8 mouse cellular contexts compared by ENCODE assay signal in the genomic region with DNA sequence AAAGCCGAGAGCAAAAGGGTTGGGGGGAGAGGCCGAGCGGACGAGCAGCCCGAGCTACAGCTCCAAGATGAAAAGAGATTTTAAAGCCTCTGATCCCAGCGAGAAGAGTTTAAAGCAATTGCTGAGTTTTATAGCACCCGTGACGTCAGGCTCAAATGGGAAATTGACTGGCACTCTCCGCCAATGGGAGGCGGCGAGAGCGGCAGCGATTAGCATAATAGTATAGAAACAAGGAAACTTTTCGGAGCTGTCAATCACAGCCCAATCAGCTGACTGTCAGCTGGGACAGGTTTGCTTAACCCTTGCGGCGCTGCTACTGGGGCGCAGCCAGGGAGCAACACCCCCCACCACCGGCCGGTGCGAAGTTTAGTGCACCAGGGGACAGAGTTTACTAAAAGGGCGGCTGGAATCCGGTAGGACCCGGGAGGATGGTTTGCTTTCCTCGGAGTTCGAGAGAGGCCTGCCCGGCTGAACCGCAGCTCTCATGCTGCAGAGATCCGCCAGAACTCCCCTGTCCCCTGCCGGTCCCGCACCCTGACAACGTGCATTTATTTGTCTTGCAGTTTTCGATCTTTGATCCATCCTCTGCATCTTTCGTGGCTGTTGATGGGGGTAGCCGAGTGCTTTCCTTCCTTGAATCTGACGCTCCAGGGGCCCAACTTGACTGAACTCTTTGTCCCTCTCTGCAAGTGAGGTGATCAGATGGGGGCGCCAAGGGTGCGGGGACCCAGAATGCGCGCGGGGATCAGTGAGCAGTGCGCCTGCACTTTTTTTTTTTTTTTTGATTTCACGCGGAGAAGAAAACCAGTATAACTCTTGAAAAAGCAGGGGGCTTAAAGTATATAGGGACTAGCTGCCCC. TPM values are rescaled to one million over a fixed set of nuclear protein-coding genes. Genes with fewer than 3 reads are reported as not detected.
DNase-seq lines count a peak whose midpoint lies in the region; ATAC-seq lines count a peak whose summit lies in the region.

Gene Maf, minus strand, starts transcription at position 64 of the 860 bp plus-strand sequence.

- peak; percentile 73 for ATAC-seq in hindbrain, embryonic 11.5 days (ENCODE audit: low FRiP score)
- ATAC-seq in lung, embryonic 16.5 days (ENCODE audit: low read depth), result peak; percentile 82

- no peaks in the 10 kb centered on the region for H3K27me3 ChIP-seq in hindbrain, embryonic 11.5 days (ENCODE audit: control insufficient read depth, insufficient read depth, low read length)
- peaks cover 7% of the 10 kb centered on the region; the same call in 1 of the 2 replicates for H3K27me3 ChIP-seq in lung, embryonic 16.5 days (ENCODE audit: control insufficient read depth, insufficient read depth, low read depth, low read length)

- H3K27ac ChIP-seq in hindbrain, embryonic 11.5 days (ENCODE audit: low read depth, low read length), result peak within 1 kb of the TSS; percentile 82
- H3K27ac ChIP-seq in lung, embryonic 16.5 days (ENCODE audit: low read length), result peak within 1 kb of the TSS; percentile 97

- no peaks in the 10 kb centered on the region for H3K4me1 ChIP-seq in hindbrain, embryonic 11.5 days (replicated peaks; ENCODE audit: control insufficient read depth, insufficient read depth, low read length)
- peaks cover 10% of the 10 kb centered on the region; the same call in 1 of the 2 replicates for H3K4me1 ChIP-seq in lung, embryonic 16.5 days (replicated peaks; ENCODE audit: control insufficient read depth, insufficient read depth, low read length)

- H3K4me2 ChIP-seq in hindbrain, embryonic 11.5 days (replicated peaks; ENCODE audit: low read depth, low read length), result peak within 1 kb of the TSS; percentile 86
- H3K4me2 ChIP-seq in lung, embryonic 16.5 days (ENCODE audit: low read depth, low read length), result peak within 1 kb of the TSS; percentile 68

- peak within 1 kb of the TSS; percentile 71 for H3K9ac ChIP-seq in hindbrain, embryonic 11.5 days (ENCODE audit: low read depth, low read length)
- peak within 1 kb of the TSS; percentile 83 for H3K9ac ChIP-seq in lung, embryonic 16.5 days (ENCODE audit: low read length)

- peak; percentile 93 for DNase-seq in Muller cell, postnatal 12 days (ENCODE audit: inconsistent ontology term)
- peak; percentile 81 for DNase-seq in cerebellum, adult 9-10 months
- peak; percentile 74 to 75 for DNase-seq in frontal cortex, postnatal 10 days (ENCODE audit: low spot score in 2 of 2)
- peak; percentile 81 for DNase-seq in hindbrain, embryonic 11.5 days (ENCODE audit: low spot score)
- peak; percentile 88 for DNase-seq in layer of hippocampus, adult 9-11 months
- DNase-seq in ovary, adult 18-20 months (ENCODE audit: low spot score), result peak; percentile 90
- peak; percentile 94 for DNase-seq in thymus, postnatal 0 days (ENCODE audit: low spot score)

- no peaks in the 10 kb centered on the region for H3K9me3 ChIP-seq in hindbrain, embryonic 11.5 days (ENCODE audit: control insufficient read depth, low read length)
- no peaks in the 10 kb centered on the region for H3K9me3 ChIP-seq in lung, embryonic 16.5 days (ENCODE audit: control insufficient read depth, low read length)

- peak within 1 kb of the TSS; percentile 60 for H3K4me3 ChIP-seq in hindbrain, embryonic 11.5 days (ENCODE audit: low read depth, low read length)
- peak within 1 kb of the TSS; percentile 76 for H3K4me3 ChIP-seq in lung, embryonic 16.5 days (ENCODE audit: low read length)

- no peaks in the 10 kb centered on the region for H3K36me3 ChIP-seq in hindbrain, embryonic 11.5 days (ENCODE audit: control insufficient read depth, insufficient read depth, low read length)
- H3K36me3 ChIP-seq in lung, embryonic 16.5 days (ENCODE audit: control insufficient read depth, insufficient read depth, low read length), result no peaks in the 10 kb centered on the region

- under 1% methylated on average over 43 of the region's 43 CpGs for WGBS in hindbrain, embryonic 11.5 days
- under 1% methylated on average over 42 of the region's 43 CpGs for WGBS in lung, embryonic 16.5 days

RNA-seq across cellular contexts. Expression of gene Maf, which starts in this region (rescaled TPM):
- polyA plus RNA-seq in hindbrain, embryonic 11.5 days (2014; fragmentation: Nextera tagmentation; extraction: Ambion mirVana), result 5.5 and 7.5 TPM in 2 replicates
- 13.4 and 13.8 TPM in 2 replicates for polyA plus RNA-seq in lung, embryonic 16.5 days (2015; fragmentation: Nextera tagmentation; extraction: Ambion mirVana)
- polyA plus RNA-seq in thymus, postnatal 0 days (2015; fragmentation: Nextera tagmentation; extraction: Ambion mirVana), result 8.5 and 9.3 TPM in 2 replicates

Comparison
In these comparisons a context has a peak if more than half of its experiments do, and no peak if none do; other contexts are left out.
1. Peak in every context shown above with its lines: DNase-seq, ATAC-seq, H3K4me3 ChIP-seq and H3K27ac ChIP-seq.